Mouse (Mus musculus): Measurements from ENCODE around the gene Limch1.

- TF ChIP-seq POLR2A (IDR thresholded peaks at IDR 0.05; ENCODE audit: borderline replicate concordance, low read depth, low read length) (no peak), CTCF (IDR thresholded peaks at IDR 0.05; ENCODE audit: low read depth, low read length) (peak; percentile 90)
Observed at GRCm38 (mm10) chr5:67048003-67048402, 302.4 kb downstream of the Limch1 start.

Data from bone marrow macrophage, adult 2 months (primary cell).